Mouse (Mus musculus) MEL (cell line): ENCODE results near the gene Ltn1. TPM values are rescaled to one million over a fixed set of nuclear protein-coding genes. Genes with fewer than 3 reads are reported as not detected.

Experiments used
- DNase-seq: peaks from one replicate; pipeline ENCODE4 v3.0.0; 2011; ENCODE audit warnings: low read depth, low spot score
- H3K27ac ChIP-seq: 2 replicates; pipeline ENCODE4 v1.5.1; 2012; ENCODE audit warnings: low read depth, mild to moderate bottlenecking, control low read depth, low read length, moderate library complexity; ENCODE audit not compliant: control insufficient read depth
- H3K27me3 ChIP-seq, 2 experiments: fragments of 150-350 bp in 1 of 2; sonication (generic) in 1 of 2; 2 replicates each; pipeline ENCODE4 v1.6.1; 2012; ENCODE audit warnings: low read length in 2 of 2, mild to moderate bottlenecking in 2 of 2, improper control_type of control experiment in 1 of 2, moderate library complexity in 1 of 2; ENCODE audit not compliant: insufficient read depth in 2 of 2, control insufficient read depth in 1 of 2
- H3K36me3 ChIP-seq, 2 experiments: 2 replicates each; pipeline ENCODE4 v1.6.1; 2012 to 2014; ENCODE audit warnings: low read length in 2 of 2, improper control_type of control experiment in 1 of 2, inconsistent platforms in 1 of 2, mild to moderate bottlenecking in 1 of 2; ENCODE audit not compliant: insufficient read depth in 2 of 2, control insufficient read depth in 1 of 2
- H3K4me1 ChIP-seq, 2 experiments: fragments of 150-350 bp in 1 of 2; sonication (generic) in 1 of 2; 2 replicates each; pipeline ENCODE4 v1.6.1; 2012; ENCODE audit warnings: low read length in 2 of 2, improper control_type of control experiment in 1 of 2, mild to moderate bottlenecking in 1 of 2; ENCODE audit not compliant: insufficient read depth in 2 of 2, control insufficient read depth in 1 of 2
- H3K4me3 ChIP-seq, 2 experiments: fragments of 150-350 bp in 1 of 2; sonication (generic) in 1 of 2; 2 replicates each; pipeline ENCODE4 v1.5.1; 2012; ENCODE audit warnings: low read depth in 2 of 2, low read length in 2 of 2, mild to moderate bottlenecking in 2 of 2, moderate library complexity in 2 of 2, control low read depth in 1 of 2, improper control_type of control experiment in 1 of 2; ENCODE audit not compliant: control insufficient read depth in 1 of 2, insufficient read depth in 1 of 2
- H3K79me2 ChIP-seq: 2 replicates; pipeline ENCODE4 v1.6.1; 2012; ENCODE audit warnings: mild to moderate bottlenecking, low read length, moderate library complexity; ENCODE audit not compliant: control insufficient read depth, poor library complexity, insufficient read depth
- H3K9ac ChIP-seq: 2 replicates; pipeline ENCODE4 v1.6.1; 2012; ENCODE audit warnings: low read depth, mild to moderate bottlenecking, control low read depth, low read length, moderate library complexity; ENCODE audit not compliant: control insufficient read depth, poor library complexity, severe bottlenecking
- H3K9me3 ChIP-seq: fragments of 150-350 bp; sonication (generic); replicated peaks from 2 replicates; pipeline ENCODE4 v1.6.1; 2012; ENCODE audit warnings: mild to moderate bottlenecking, low read length, improper control_type of control experiment, moderate library complexity; ENCODE audit not compliant: insufficient read depth
- BHLHE40 ChIP-seq: IDR thresholded peaks from 2 replicates; pipeline ENCODE4 v1.6.1; 2012; ENCODE audit warnings: low read depth, mild to moderate bottlenecking, inconsistent platforms, low read length, improper control_type of control experiment, borderline replicate concordance
- EP300 ChIP-seq, 2 experiments: IDR thresholded peaks; 2 replicates each; pipeline ENCODE4 v1.6.1; 2011; ENCODE audit warnings: improper control_type of control experiment in 2 of 2, low read length in 2 of 2, low read depth in 1 of 2, mild to moderate bottlenecking in 1 of 2
- JUND ChIP-seq: IDR thresholded peaks from 2 replicates; pipeline ENCODE4 v1.6.1; 2011; ENCODE audit warnings: low read depth, mild to moderate bottlenecking, improper control_type of control experiment, low read length
- KAT2A ChIP-seq: conservative IDR thresholded peaks from 2 replicates; pipeline ENCODE4 v1.6.1; 2012; ENCODE audit warnings: low read depth, low read length, improper control_type of control experiment, inconsistent platforms
- MAFK ChIP-seq: IDR thresholded peaks from 2 replicates; pipeline ENCODE4 v1.6.1; 2011; ENCODE audit warnings: low read depth, mild to moderate bottlenecking, low read length, improper control_type of control experiment, borderline replicate concordance
- MAX ChIP-seq: IDR thresholded peaks from 2 replicates; pipeline ENCODE4 v1.6.1; 2011; ENCODE audit warnings: low read length, improper control_type of control experiment
- MAZ ChIP-seq: IDR thresholded peaks from 2 replicates; pipeline ENCODE4 v1.6.1; 2012; ENCODE audit warnings: low read depth, mild to moderate bottlenecking, inconsistent platforms, low read length, improper control_type of control experiment
- MXI1 ChIP-seq: IDR thresholded peaks from 2 replicates; pipeline ENCODE4 v1.6.1; 2011; ENCODE audit warnings: mild to moderate bottlenecking, low read depth, low read length, improper control_type of control experiment
- MYB ChIP-seq: IDR thresholded peaks from 2 replicates; pipeline ENCODE4 v1.6.1; 2011; ENCODE audit warnings: mild to moderate bottlenecking, low read depth, low read length, improper control_type of control experiment
- NELFE ChIP-seq: IDR thresholded peaks from 2 replicates; pipeline ENCODE4 v1.6.1; 2011; ENCODE audit warnings: low read depth, low read length, improper control_type of control experiment
- POLR2A ChIP-seq, 2 experiments: IDR thresholded peaks; 2 replicates each; pipeline ENCODE4 v1.6.1; 2011 to 2012; ENCODE audit warnings: low read length in 2 of 2, mild to moderate bottlenecking in 2 of 2, control low read depth in 1 of 2, improper control_type of control experiment in 1 of 2, low read depth in 1 of 2, moderate library complexity in 1 of 2; ENCODE audit not compliant: control insufficient read depth in 1 of 2, insufficient read depth in 1 of 2, poor library complexity in 1 of 2
- POLR2AphosphoS2 ChIP-seq: IDR thresholded peaks from 2 replicates; pipeline ENCODE4 v1.6.1; 2011; ENCODE audit warnings: low read length, improper control_type of control experiment
- RAD21 ChIP-seq: IDR thresholded peaks from 2 replicates; pipeline ENCODE4 v1.6.1; 2011; ENCODE audit warnings: mild to moderate bottlenecking, low read depth, low read length, improper control_type of control experiment
- RCOR1 ChIP-seq: IDR thresholded peaks from 2 replicates; pipeline ENCODE4 v1.6.1; 2012; ENCODE audit warnings: low read depth, mild to moderate bottlenecking, inconsistent platforms, low read length, improper control_type of control experiment
- TBP ChIP-seq: IDR thresholded peaks from 2 replicates; pipeline ENCODE4 v1.8.0; 2011; ENCODE audit warnings: low read depth, low read length, improper control_type of control experiment
- USF1 ChIP-seq: IDR thresholded peaks from 2 replicates; pipeline ENCODE4 v1.6.1; 2014; ENCODE audit warnings: low read depth, mild to moderate bottlenecking, inconsistent platforms, low read length, improper control_type of control experiment, moderate library complexity
- USF2 ChIP-seq, 2 experiments: IDR thresholded peaks; 2 replicates each; pipeline ENCODE4 v1.6.1; 2011 to 2012; ENCODE audit warnings: improper control_type of control experiment in 2 of 2, low read length in 2 of 2, borderline replicate concordance in 1 of 2, inconsistent platforms in 1 of 2, low read depth in 1 of 2, mild to moderate bottlenecking in 1 of 2; ENCODE audit not compliant: insufficient read depth in 1 of 2
- ZC3H11A ChIP-seq: IDR thresholded peaks from 2 replicates; pipeline ENCODE4 v1.6.1; 2012; ENCODE audit warnings: low read depth, mild to moderate bottlenecking, inconsistent platforms, low read length, improper control_type of control experiment
- ZMIZ1 ChIP-seq: IDR thresholded peaks from 2 replicates; pipeline ENCODE4 v1.6.1; 2012; ENCODE audit warnings: low read depth, mild to moderate bottlenecking, inconsistent platforms, low read length, improper control_type of control experiment, moderate library complexity
- ZNF384 ChIP-seq: IDR thresholded peaks from 2 replicates; pipeline ENCODE4 v1.6.1; 2012; ENCODE audit warnings: low read depth, mild to moderate bottlenecking, inconsistent platforms, low read length, improper control_type of control experiment
- polyA plus RNA-seq, 2 experiments: library from polyadenylated mRNA; stranded (reverse) in 1 of 2; unstranded in 1 of 2; fragments of >175 nt in 1 of 2; fragments of >200 nt in 1 of 2; gene quantifications; 2 replicates each; pipeline versions ENCODE4 v1.2.1 to v1.2.4; 2012; ENCODE audit warnings: low replicate concordance in 2 of 2, low read depth in 1 of 2; ENCODE audit not compliant: insufficient read length in 2 of 2, insufficient read depth in 1 of 2, missing spikeins in 1 of 2
- total RNA-seq: library from RNA; depleted of rRNA; stranded (reverse); fragments of 300-350 nt; gene quantifications from 2 replicates; pipeline ENCODE4 v1.2.3, GENCODE M21; 2012

Ltn1 gene
- total and polyA plus RNA-seq, 3 experiments, result 16.0 to 55.9 (median 22.3) TPM

DNA sequence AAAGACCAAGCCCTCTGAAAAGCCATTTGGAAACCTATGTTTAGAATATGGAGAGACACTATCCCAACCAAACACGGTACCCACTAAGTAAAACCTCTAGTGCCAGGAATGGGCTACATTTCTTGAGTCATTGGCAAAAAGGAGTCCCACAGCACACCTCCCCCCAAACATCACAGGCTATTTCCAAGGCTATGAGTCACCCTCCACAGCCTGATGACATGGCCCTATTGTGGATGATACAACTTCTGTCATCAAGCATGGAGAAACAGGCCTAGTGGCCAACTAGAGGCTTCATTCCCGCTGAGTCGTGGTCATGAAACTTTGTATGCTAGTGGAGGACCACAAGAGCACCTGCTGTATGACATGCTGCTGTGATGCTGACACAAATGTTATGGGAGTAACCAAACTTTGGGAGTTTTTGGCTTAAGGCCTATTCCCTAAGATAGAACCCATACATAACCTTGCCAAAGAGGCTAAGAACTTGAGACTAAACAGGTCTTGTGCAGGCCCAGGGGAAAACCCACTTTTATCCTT lies 44.9 kb downstream of the Ltn1 start:
- TF ChIP-seq RCOR1, result no peak
- TF ChIP-seq MYB, result no peak
- no peak for TF ChIP-seq BHLHE40
- TF ChIP-seq NELFE, result no peak
- TF ChIP-seq MAZ, result no peak
- no peak for TF ChIP-seq ZC3H11A
- TF ChIP-seq POLR2AphosphoS2, result no peak
- TF ChIP-seq MAX, result no peak
- TF ChIP-seq TBP, result no peak
- no peak for TF ChIP-seq MAFK
- TF ChIP-seq MXI1, result no peak
- no peak for TF ChIP-seq ZMIZ1
- no peak for TF ChIP-seq JUND
- no peak for TF ChIP-seq RAD21
- TF ChIP-seq, all 39 proteins: peak for 0
- no peaks in the 10 kb centered on the region for H3K27me3 ChIP-seq
- no peak overlapping the region for H3K4me3 ChIP-seq
- H3K9ac ChIP-seq, result no peak overlapping the region
- H3K9me3 ChIP-seq, result no peaks in the 10 kb centered on the region
- no peaks in the 10 kb centered on the region for H3K4me1 ChIP-seq
- no peak overlapping the region for H3K27ac ChIP-seq
- no peaks in the 10 kb centered on the region for H3K79me2 ChIP-seq
- H3K36me3 ChIP-seq, result peaks cover 0 to 10% of the 10 kb centered on the region in 2 experiments; a peak in 2 of 4 replicates
- DNase-seq, result no peak

DNA sequence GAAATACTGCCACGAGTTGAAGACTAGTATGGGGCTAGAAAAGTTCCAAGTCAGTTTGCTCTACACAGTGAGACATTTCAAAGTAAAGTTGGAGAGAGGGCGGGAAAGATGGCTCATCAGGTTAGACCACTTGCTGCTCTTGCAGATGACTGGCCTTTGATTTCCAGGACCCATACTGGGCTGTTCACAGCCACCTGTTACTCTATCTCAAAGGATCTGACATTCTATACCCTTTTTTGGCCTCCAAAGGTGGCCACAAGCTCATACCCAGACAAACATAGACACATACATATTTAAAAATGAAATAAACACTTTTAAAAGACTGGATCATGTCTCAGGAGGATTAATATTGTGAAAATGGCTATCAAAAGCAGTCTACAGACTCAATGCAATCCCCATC lies 48.0 kb downstream of the Ltn1 start:
- no peaks in the 10 kb centered on the region for H3K27me3 ChIP-seq
- no peaks in the 10 kb centered on the region for H3K4me1 ChIP-seq
- no peak overlapping the region for H3K9ac ChIP-seq
- TF ChIP-seq NELFE, result no peak
- TF ChIP-seq EP300 (IDR thresholded peaks at IDR 0.05; ENCODE audit: low read depth in 1 of 2, low read length in 2 of 2), result no peak
- no peak for TF ChIP-seq RAD21
- no peak for TF ChIP-seq ZC3H11A
- TF ChIP-seq USF2 (IDR thresholded peaks at IDR 0.05; ENCODE audit: borderline replicate concordance in 1 of 2, insufficient read depth in 1 of 2, low read depth in 1 of 2, low read length in 2 of 2), result no peak
- TF ChIP-seq ZMIZ1, result no peak
- no peak for TF ChIP-seq KAT2A
- TF ChIP-seq USF1, result no peak
- TF ChIP-seq MYB, result no peak
- no peak for TF ChIP-seq ZNF384
- TF ChIP-seq POLR2A (IDR thresholded peaks at IDR 0.05; ENCODE audit: control insufficient read depth in 1 of 2, insufficient read depth in 1 of 2, low read depth in 1 of 2, low read length in 2 of 2, poor library complexity in 1 of 2), result no peak
- TF ChIP-seq, all 39 proteins: peak for 0
- no peaks in the 10 kb centered on the region for H3K9me3 ChIP-seq
- H3K27ac ChIP-seq, result no peak overlapping the region
- no peaks in the 10 kb centered on the region for H3K79me2 ChIP-seq
- no peak overlapping the region for H3K4me3 ChIP-seq
- peaks cover 0 to 24% of the 10 kb centered on the region in 2 experiments; a peak in 2 of 4 replicates for H3K36me3 ChIP-seq
- no peak for DNase-seq
